Mouse (Mus musculus): ENCODE data around the gene Tmem179.

Tmem179 gene

GRCm38 (mm10) chr12:112537233-112537632 lies 20.7 kb upstream of the Tmem179 start:
- no peak for DNase-seq (ENCODE audit: low spot score)

GRCm38 (mm10) chr12:112533758-112534157 lies 17.2 kb upstream of the Tmem179 start:
- no peak for DNase-seq (ENCODE audit: low spot score)

DNA sequence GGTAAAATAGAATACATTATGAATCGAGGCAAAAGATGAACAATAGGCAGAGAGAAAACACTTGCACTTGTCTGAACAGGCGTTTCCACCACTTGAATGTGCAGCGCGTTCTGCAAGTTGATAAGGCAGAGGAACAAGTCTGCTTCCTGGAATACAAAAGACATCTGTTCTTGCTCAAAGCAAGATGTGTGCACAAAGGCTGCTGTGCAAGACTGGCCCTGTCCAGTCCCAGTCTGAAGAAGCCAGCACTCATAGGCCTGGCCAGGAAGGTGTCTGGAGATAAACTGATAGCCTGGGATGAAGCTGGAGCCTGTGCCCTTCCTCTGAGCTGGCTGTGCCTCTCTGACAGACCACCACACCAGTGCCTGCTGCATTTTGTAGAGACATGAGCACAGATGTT lies 1.6 kb upstream of the Tmem179 start:
- no peak for DNase-seq (ENCODE audit: low spot score)

DNA sequence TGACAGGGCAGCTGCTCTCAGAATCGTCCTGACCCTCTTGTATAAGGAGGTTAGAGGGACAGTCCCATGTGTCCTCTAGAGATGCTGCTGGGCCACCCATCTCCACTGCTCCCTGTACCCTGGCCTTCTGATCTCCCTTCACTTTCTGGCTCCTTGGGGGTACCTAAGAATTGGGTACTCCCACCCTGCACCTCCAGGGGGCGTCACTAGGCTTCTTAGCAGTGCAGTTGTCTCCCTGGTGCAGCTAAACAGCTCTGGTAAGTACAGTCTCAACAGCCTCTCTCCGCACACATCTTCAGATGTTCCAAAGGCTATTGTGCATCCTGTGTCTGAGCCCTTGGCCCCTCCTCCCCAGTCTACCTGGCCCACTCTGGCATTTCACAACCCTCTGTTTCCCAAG lies 1.6 kb downstream of the Tmem179 start:
- DNase-seq (ENCODE audit: low spot score): no peak

DNA sequence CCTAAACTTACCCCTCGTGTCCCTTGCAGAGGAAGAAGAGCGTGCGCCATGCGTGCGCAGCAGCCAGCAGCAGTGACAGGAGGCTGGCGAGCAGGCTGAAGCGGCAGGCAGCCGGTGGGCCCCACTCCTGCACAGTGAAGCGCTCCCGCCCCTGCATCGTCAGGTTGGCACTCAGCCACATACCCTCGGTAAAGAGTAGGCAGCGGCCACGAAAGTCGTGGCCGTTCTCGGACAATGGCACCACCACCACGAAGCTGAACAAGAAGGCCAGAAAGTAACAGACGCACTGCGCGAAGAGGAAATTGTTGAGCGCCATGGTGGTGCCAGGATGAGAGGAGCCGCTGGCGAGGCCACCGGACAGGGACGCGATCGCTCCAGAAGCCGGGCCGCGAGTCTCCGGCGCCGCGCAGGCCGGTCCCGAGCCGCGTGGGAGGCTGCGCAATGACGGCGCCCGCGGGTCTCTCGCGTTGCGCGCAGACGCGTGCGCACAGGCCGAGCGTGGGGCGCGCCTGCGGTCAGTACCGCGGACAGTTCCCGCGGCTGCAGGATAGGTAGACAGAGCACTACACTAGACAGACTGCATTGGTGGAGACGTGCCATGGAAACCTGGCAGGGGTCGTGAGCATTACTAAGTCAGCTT lies 5.7 kb downstream of the Tmem179 start:
- no peak for DNase-seq (ENCODE audit: low spot score)

DNA sequence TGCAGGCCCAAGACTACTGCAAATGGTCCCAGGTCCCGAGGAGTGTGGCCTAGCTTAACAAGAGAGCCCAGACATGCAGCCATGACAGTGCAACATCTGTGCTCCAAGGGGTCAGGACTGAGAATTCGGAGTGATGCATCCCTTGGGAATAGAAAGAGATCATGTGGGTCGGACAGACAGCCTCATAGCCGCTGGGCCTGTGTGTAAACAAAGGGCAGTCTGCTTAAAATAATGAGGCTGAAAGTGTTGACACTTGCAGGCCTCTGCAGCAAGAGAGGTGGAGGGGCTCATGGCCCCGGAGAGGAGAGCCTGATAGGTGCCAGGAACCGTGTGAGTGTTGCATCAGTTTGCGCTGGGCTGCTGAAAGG lies 6.2 kb downstream of the Tmem179 start:
- DNase-seq (ENCODE audit: low spot score): no peak

DNA sequence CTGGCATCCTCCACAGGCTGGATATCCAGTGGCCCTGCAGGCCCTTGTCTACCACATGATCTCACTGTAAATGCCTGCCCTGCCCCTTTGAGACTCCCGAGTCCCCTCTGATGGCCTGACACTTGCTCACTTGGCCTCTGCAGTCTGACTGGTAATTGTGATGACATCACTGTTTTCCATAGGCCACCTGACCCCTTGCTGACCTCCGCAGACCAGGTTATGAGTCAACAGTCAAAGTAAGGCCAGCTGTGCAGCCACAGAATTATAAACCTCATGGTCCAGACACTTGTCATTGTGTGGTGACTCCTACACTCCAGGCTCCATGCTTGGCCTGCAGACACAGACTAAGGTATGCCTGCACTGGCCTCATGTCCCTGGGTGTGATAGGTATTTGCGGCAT lies 8.6 kb downstream of the Tmem179 start:
- DNase-seq (ENCODE audit: low spot score): no peak

- no peak for DNase-seq (ENCODE audit: low spot score)
Measured at GRCm38 (mm10) chr12:112507264-112507663, 9.3 kb downstream of the Tmem179 start.

GRCm38 (mm10) chr12:112506267-112506666 lies 10.3 kb downstream of the Tmem179 start:
- no peak for DNase-seq (ENCODE audit: low spot score)

DNA sequence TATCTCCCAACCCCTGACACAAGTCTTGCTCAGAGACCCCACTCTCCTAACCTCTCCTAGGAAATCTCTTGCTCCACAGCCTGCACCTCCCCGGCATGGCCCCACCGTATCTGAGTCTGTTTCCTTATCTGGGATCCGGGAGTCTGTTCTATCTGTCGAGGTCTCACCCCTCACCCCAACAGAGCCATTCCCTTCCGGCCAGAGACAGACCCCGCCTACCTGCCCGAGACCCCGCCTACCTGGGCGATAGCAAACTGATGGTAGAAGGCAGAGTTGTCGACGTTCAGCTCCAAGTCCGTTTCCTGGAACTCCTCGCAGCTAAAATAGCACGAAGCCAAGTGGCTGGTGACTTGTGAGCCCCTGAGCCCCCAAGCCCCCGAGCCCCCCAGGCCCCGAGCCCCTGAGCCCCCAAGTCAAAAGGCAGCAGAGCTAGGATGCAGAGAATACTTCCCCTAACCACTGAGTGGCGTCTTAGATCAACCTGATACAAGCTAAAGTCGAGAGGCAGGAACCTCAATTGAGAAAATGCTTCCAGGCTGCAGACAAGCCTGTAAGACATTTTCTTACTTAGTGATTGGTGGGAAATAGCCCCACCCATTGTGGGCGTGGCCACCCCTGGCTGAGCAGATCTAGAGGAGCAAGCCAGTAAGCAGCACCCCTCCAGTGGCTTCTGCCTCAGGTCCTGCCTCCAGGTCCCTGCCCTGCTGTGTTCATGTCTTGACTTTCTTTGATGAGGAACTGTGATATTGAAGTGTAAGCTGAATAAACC lies 13.4 kb downstream of the Tmem179 start:
- no peak for DNase-seq (ENCODE audit: low spot score)

DNA sequence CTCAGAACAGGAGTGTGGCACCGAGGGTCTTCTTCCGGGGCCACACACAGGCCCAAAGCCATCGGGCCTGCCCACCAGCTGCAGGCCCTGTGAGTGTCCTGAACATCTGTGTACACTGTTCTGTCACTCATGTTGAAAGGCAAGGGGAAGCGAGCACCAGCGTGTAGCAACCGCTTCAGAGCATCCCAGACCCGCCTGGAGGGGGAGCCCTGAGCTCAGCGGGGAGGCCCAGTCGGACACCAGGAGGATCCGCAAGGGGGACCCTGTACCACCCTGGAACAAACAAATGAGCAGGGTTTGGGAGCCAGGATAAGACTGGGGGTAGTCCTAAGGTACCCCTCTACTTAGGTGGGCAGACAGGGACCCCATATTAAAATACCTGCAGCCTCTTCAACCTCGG lies 17.9 kb downstream of the Tmem179 start:
- no peak for DNase-seq (ENCODE audit: low spot score)

- no peak for DNase-seq (ENCODE audit: low spot score)
Measured at GRCm38 (mm10) chr12:112497731-112498130, 18.8 kb downstream of the Tmem179 start.

- no peak for DNase-seq (ENCODE audit: low spot score)
Measured at GRCm38 (mm10) chr12:112496136-112496535, 20.4 kb downstream of the Tmem179 start.

GRCm38 (mm10) chr12:112490444-112490939 lies 26.1 kb downstream of the Tmem179 start:
- peak; percentile 65 for DNase-seq (ENCODE audit: low spot score)

- no peak for DNase-seq (ENCODE audit: low spot score)
Measured at GRCm38 (mm10) chr12:112489535-112489934, 27.0 kb downstream of the Tmem179 start.

GRCm38 (mm10) chr12:112489134-112489533 lies 27.4 kb downstream of the Tmem179 start, which contains the start of gene A530016L24Rik:
Gene A530016L24Rik, plus strand, starts transcription at chr12:112489448.
- no peak for DNase-seq (ENCODE audit: low spot score)

DNA sequence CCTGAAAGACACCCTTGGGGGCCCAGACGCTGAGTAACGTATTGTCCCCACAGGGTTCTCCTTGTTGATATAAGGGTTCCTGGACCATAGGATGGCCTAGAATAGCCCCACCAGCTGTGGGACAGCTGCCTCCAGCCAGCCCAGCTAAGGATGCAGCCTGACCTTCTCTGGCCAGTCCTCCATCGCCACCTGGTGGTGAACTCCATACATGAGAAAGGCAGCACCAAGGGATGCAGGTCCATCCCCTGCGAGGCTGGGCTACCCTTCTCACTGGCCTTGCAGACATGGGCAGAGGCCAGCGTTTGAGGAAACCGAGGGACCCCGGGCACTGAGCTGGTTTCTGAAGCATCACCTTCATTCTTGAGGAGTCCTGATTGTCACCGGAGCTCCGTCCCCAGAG lies 42.8 kb downstream of the Tmem179 start:
- peak; percentile 80 for DNase-seq (ENCODE audit: low spot score)

DNA sequence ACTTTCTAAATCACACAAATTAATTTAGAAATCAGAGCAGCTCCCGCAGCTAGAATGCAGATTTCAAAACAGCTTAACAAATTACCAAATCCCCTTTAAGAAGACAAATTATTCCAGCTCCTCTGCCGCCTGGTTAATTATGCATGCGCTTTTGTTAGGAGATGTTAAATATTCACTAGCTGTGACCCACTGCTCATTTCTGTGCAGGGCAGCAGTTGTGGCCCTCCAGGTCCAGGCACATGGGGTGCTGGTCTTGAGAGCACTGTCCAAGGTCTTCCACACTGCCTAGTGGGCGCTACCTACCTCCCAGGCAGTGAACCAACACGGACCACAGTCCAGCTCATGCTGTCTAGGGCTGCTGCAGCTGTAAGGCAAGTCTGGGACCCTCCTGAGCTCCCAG lies 46.3 kb downstream of the Tmem179 start:
- no peak for DNase-seq (ENCODE audit: low spot score)

DNA sequence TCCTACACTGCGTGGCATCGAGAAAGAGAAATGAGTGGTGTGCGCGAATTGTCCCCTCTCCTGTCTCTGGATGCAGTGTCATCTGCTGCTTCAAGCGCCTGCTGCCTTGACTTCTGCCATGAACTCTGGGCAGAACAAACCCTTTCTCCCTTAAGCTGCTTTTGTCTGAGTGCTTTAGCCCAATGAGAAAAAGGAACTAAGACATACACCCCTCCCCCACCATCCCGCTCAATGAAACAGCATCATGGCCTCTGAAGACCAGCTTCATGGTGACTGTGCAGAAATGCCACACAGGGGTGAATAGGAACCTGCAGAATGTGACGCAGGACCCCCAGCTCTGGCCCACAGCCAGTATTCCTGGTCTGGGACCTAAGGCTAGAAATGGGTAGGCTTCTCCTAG lies 47.2 kb downstream of the Tmem179 start:
- DNase-seq (ENCODE audit: low spot score): no peak

GRCm38 (mm10) chr12:112467387-112467786 lies 49.2 kb downstream of the Tmem179 start:
- no peak for DNase-seq (ENCODE audit: low spot score)

DNA sequence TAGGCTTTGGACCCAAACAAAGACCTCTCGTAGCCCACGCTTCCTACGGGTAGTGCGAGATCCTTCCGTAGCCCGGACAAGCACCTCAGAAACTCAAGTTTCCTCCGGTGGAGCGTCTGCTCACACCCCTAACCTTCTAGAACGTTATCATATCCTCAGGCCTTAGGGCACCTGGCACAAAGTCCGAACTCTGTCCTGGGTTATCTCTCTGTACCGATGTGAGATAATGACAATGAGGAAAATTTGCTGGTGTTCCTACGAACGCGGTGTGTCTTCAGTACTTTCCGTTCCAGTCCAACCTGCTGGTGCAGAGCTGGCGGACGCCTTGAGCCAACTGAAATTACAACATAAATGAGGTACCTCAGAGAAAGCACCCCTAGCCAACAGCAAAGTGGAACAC lies 50.6 kb downstream of the Tmem179 start:
- no peak for DNase-seq (ENCODE audit: low spot score)

DNA sequence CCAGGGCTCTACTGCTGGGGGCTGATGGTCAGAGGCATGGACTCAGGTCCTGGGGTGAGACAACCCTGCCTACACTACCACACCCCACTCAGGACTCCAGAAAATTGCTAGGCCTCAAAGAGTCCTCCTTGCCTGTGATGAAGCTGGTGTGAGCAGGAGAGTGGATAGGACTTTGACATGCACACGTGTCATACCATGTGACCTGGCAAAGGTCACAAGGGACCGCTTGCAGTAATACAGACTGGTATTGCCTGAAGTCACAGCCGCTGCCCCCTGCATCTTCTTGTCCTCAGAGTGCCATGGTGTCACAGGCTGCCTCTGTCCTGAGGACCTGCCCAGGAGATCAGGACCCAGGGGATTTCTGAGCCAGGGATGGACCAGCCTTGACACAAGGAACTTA lies 52.0 kb downstream of the Tmem179 start:
- no peak for DNase-seq (ENCODE audit: low spot score)

GRCm38 (mm10) chr12:112463750-112464444 lies 52.6 kb downstream of the Tmem179 start:
- DNase-seq (ENCODE audit: low spot score): no peak

Measured in lung, postnatal 25 days (tissue).